Mouse (Mus musculus) yolk sac, embryonic 10.5 days (tissue): ENCODE data around the gene Dlx6.

Experiments
- DNase-seq: peaks from one replicate; pipeline ENCODE4 v3.0.0-alpha.2; 2017; ENCODE audit warnings: low spot score

Dlx6 gene

GRCm38 (mm10) chr6:6877346-6877910, 14.3 kb downstream of the Dlx6 start:
- no peak for DNase-seq

DNA sequence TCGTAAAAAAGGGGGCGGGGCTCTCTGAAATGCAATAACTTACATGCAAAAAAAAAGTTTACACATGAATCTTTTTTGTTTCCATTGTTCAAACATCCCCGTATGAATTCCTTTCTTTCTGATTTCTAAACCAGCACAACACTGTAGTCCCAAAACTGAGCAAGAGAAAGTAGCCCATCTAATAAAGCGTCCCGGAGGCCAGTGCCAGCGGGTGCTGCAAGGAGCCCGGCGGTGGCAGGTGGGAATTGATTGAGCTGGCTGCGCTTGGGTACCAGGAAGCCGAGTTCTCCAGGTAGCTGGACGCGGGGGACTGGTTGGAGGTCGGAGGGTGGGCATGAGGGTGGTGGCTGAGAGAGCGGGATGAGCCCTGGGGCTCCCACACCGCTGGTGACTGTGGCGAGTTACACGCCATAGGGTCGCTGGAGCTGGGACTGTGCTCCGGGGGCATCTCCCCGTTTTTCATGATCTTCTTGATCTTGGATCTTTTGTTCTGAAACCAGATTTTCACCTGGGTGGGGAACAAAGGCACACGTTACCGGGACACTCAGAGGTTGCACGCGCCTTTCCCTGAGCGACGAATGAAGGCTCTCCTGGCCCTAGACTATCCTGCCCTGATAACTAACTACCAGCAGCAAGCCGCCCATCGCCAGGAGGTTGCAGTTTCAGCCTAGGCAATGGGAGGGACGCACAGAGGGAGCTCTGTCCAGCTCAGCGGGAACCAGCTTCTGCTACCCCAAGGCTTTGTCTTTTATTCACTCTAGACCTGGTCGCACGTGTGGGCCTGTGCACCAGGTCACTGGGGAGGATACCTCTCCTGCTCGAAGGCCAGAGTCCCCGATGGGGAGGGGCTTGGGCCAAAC, 15.1 kb downstream of the Dlx6 start:
- no peak for DNase-seq

DNA sequence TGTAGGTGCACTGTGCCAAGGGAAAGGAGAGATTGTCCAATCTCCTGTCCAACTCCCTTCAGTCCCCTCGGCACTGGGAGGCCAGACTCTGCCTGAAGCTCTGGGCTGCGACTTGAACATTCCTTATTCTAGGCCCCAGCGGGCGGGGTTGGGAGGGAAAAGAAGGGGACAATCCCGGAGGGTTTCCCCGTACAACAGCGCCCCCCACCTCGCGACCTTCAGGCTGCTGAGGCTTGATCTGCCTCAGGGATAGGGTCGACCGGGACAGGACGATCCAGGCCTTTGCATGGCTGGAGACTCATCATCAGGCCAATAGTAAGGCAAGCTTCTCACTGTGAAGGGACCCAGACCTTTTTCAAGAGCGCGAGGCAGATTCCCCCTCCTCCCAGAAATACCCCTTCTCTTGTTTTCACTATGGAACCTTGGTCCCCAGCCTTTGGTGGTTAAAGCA, 15.7 kb downstream of the Dlx6 start:
- DNase-seq: no peak

DNA sequence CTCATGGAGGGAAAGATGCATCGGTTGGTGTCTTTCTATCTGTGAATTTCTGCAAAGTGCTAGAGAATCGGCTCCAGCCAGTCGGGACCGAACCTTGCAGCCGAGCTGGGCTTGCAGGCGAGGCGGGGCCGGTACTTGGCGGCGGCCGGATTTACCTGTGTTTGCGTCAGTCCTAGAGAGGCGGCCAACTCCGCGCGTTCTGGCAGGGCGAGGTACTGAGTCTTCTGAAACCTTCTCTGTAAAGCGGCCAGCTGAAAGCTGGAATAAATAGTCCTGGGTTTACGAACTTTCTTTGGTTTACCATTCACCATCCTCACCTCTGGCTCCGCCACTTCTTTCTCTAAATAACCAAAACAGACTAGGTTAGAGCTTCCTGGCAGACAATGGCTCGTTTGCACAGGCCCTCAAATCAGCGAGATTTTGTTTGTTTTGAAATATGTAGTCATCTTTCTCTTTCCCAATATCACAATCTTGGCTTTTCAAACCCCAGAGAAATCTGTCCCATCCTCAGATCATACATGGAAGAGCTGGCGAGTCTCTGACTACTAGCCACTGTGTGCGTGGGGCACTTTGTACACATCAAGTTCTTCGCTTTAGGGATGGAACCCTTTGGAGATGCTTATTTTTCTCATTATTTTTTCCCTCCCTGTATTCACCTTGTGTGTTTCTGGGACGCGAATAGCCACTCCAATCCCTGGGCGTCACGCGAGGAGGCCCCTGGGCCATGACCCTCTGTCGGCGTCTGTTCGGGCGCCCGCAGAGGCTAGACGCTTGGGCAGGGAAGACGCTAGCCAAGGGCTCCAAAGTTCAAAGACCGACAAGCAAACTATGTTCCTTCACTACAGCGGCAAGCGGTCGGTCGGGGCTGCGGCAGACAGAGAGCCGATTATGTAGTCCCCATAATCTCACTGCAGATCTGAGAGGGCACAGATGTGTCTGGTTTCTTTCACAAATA, 16.5 kb downstream of the Dlx6 start:
- DNase-seq: no peak

DNA sequence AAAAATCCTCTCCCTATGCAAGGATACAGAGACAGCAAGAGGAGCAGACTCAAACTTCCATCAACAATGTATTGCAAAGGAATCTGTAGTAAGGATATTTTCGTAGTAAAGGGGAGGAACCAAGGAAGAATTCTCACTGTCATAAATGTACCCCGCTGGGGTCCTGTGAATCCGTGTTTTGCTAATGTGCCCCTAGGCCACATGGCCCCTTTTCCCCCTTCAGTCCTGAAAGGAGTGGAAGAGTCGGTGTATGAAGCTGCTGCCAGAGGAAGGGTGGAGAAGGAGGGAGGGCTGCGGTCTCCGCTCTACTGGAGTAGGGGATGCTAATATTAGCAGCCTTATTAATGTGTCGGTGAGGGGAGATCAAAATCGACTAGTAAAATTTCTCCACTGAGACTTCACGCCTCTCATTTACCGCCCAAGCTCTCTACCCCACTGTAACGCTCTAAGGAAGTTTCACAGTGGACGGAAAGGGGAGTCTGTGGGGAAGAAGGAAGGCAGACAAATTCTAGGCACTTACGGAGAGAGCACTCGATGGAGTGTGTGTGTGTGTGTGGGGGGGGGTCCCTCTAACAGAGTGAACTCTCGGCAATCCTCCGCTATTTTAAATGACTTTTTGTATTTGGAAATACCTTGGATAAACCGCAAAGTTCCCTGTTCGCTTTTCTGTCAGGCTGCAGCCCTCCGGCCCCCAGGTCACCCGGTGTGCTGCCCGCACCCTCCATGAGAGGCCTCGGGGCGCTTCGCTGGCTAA, 17.4 kb downstream of the Dlx6 start:
- DNase-seq: no peak

GRCm38 (mm10) chr6:6881115-6881637, 18.0 kb downstream of the Dlx6 start:
- no peak for DNase-seq

- DNase-seq: no peak
Observed at GRCm38 (mm10) chr6:6881638-6882190, 18.6 kb downstream of the Dlx6 start, which contains the start of gene Dlx5. TSS of gene Dlx5 (minus strand) at chr6:6882085.

GRCm38 (mm10) chr6:6882266-6882797, 19.2 kb downstream of the Dlx6 start:
- DNase-seq: no peak

DNA sequence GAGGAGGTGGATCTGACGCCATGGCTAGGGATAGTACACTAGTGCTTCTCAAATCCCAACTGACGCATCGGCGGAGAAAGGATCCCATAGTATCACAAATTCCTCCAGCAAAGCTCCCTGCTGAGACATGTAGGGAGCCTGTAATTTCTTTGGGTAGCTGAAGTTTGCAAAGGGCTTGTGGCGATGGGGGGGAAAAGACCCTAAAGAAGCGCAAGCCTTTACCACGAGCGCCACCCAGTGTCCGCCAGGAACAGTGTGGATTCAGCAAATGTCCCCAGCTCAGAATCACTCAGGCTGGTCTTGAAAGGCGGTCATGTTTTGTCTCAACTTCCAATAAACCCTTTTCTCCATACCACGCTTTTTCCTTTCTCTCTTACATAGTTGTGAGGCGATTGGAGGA, 21.8 kb downstream of the Dlx6 start:
- DNase-seq: peak; percentile 22

- DNase-seq: no peak
Observed at GRCm38 (mm10) chr6:6886225-6886624, 23.1 kb downstream of the Dlx6 start.

GRCm38 (mm10) chr6:6890047-6890446, 26.9 kb downstream of the Dlx6 start:
- no peak for DNase-seq

- no peak for DNase-seq
Observed at GRCm38 (mm10) chr6:6909586-6909985, 46.5 kb downstream of the Dlx6 start.

- no peak for DNase-seq
Observed at GRCm38 (mm10) chr6:6914304-6914703, 51.2 kb downstream of the Dlx6 start.

DNA sequence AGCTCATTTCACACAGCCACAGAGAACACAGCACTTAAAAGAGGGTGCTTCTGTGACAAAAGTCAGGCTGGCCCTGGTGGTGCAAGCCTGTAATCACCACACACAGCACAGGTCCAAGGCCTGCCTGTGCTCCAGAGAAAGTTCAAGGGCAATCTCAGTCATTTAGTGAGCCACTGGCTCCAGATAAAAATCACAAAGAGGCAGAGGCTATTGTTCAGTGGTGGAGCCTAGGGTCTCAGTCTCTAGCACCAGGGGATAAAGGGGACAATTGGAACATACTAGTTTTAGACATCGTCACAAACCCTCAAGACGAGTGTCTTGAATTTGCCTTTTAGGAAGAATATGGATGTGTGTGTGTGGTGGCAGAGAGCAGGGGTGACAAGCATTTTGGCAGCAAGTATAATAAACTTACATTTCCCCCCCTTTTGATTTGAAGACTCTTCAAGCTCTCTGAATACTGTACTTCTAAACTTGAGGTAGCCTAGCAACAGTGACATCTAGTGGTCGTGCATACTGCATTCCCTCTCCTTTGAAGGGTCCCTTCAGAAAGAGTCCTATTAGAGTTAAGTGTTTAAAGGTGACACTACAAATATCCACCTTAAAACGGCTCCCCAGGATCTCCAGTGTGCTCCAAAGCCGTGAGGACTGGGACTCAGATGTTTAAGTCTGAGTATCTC, 51.9 kb downstream of the Dlx6 start:
- no peak for DNase-seq

- no peak for DNase-seq
Observed at GRCm38 (mm10) chr6:6915526-6915915, 52.4 kb downstream of the Dlx6 start.

DNA sequence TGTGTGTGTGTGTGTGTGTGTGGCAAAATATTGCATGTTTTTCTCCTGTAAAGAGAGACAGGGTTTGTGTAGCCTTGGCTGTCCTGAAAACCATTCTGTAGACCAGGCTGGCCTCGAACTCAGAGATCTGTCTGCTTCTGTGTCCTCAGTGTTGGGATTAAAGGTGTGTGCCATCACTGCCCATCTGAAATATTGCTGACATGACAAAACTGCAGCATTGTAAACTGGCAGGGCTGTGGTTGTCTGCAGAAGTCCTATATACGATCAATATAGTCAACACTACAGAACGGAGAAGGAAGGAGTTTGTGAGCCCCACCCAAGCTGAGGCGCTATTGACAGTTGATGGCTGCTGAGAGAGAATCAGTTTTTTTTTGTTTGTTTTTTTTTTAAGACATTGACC, 54.2 kb downstream of the Dlx6 start:
- DNase-seq: no peak
